In the genomic region with DNA sequence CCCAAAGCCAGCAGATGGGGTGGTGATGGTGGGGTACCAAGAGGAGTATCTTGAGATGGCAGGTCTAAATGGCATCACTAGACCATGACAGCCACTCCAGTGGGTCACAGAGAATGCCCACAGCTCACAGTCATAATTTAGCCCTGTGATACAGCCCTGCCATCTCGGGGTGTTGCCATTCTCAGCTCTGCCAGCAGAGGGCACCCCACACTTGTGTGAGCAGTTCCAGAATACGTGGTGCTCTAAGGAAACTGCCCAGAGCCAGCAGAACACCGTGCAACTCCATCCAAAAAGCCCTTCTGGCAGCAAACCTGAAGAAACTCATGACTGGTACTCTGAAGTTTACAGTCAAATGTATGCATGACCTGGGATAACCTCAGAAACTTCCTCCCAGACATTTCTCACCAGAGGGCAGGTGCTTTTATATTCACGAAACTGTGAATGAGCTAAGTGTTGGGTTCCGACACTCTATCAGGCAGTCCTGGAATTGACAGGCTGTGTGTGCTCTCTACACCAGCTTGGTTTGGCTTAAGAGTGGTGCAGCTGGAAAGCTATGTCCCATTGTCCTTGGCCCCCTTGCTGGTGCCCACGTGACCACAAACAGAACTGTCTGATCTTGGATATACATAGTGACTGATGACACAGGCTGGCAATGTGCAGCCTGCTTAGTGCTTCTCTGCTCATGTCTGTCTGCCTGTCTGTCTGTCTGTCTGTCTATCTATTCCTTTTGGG, we compare ENCODE assay signal across 8 mouse cellular contexts. TPM values are rescaled to one million over a fixed set of nuclear protein-coding genes. Genes with fewer than 3 reads are reported as not detected.
DNase-seq lines count a peak whose midpoint lies in the region; ATAC-seq and TF ChIP-seq lines count a peak whose summit lies in the region.

No protein-coding gene starts in this region.

- peaks cover 3% of the 10 kb centered on the region; the same call in 1 of the 2 replicates for H3K4me1 ChIP-seq in embryonic facial prominence, embryonic 11.5 days (ENCODE audit: control insufficient read depth, insufficient read depth, low read length)
- H3K4me1 ChIP-seq in limb, embryonic 12.5 days (replicated peaks): peaks cover 4% of the 10 kb centered on the region
- H3K4me1 ChIP-seq in midbrain, postnatal 0 days (ENCODE audit: insufficient read depth, low read length): no peaks in the 10 kb centered on the region

- TF ChIP-seq CTCF in midbrain, postnatal 0 days (IDR thresholded peaks at IDR 0.05): peak; percentile 86

- H3K36me3 ChIP-seq in embryonic facial prominence, embryonic 11.5 days (replicated peaks; ENCODE audit: control insufficient read depth, insufficient read depth, low read depth, low read length): no peaks in the 10 kb centered on the region
- no peaks in the 10 kb centered on the region for H3K36me3 ChIP-seq in limb, embryonic 12.5 days
- H3K36me3 ChIP-seq in midbrain, postnatal 0 days (ENCODE audit: insufficient read depth, low read length): no peaks in the 10 kb centered on the region

- peak; percentile 47 for ATAC-seq in embryonic facial prominence, embryonic 11.5 days (replicated peaks; ENCODE audit: insufficient number of reproducible peaks, low FRiP score, low TSS enrichment, low read depth)
- ATAC-seq in limb, embryonic 12.5 days (ENCODE audit: insufficient number of reproducible peaks, insufficient read depth, low FRiP score, low TSS enrichment, low read depth): peak; percentile 44; the same call in 1 of the 2 replicates
- 0 out of 2 replicates have a peak, but pooled peaks have one; percentile 50 for ATAC-seq in midbrain, postnatal 0 days (ENCODE audit: low FRiP score)

- 40% methylated on average over 6 of the region's 6 CpGs for WGBS in embryonic facial prominence, embryonic 11.5 days
- WGBS in limb, embryonic 12.5 days: 40% methylated on average over 6 of the region's 6 CpGs
- WGBS in midbrain, postnatal 0 days: 41% methylated on average over 6 of the region's 6 CpGs

- H3K27ac ChIP-seq in embryonic facial prominence, embryonic 11.5 days (replicated peaks; ENCODE audit: low read depth, low read length): no peak overlapping the region
- no peak overlapping the region for H3K27ac ChIP-seq in limb, embryonic 12.5 days
- no peak overlapping the region for H3K27ac ChIP-seq in midbrain, postnatal 0 days (ENCODE audit: low read depth, low read length)

- H3K9me3 ChIP-seq in embryonic facial prominence, embryonic 11.5 days (replicated peaks; ENCODE audit: control insufficient read depth, low read length): no peaks in the 10 kb centered on the region
- H3K9me3 ChIP-seq in limb, embryonic 12.5 days: no peaks in the 10 kb centered on the region
- H3K9me3 ChIP-seq in midbrain, postnatal 0 days (ENCODE audit: low read length): no peaks in the 10 kb centered on the region

- no peak overlapping the region for H3K4me2 ChIP-seq in embryonic facial prominence, embryonic 11.5 days (ENCODE audit: low read depth, low read length)
- H3K4me2 ChIP-seq in limb, embryonic 12.5 days: no peak overlapping the region
- H3K4me2 ChIP-seq in midbrain, postnatal 0 days (ENCODE audit: low read depth, low read length, poor library complexity, severe bottlenecking): no peak overlapping the region

- no peak overlapping the region for H3K4me3 ChIP-seq in embryonic facial prominence, embryonic 11.5 days (ENCODE audit: low read depth, low read length)
- no peak overlapping the region for H3K4me3 ChIP-seq in limb, embryonic 12.5 days (replicated peaks)
- no peak overlapping the region for H3K4me3 ChIP-seq in midbrain, postnatal 0 days (ENCODE audit: low read depth, low read length)

- no peak overlapping the region for H3K9ac ChIP-seq in embryonic facial prominence, embryonic 11.5 days (replicated peaks; ENCODE audit: low read length)
- H3K9ac ChIP-seq in limb, embryonic 12.5 days (replicated peaks): no peak overlapping the region
- no peak overlapping the region for H3K9ac ChIP-seq in midbrain, postnatal 0 days (replicated peaks; ENCODE audit: low read length, poor library complexity, severe bottlenecking)

- peak; percentile 81 for DNase-seq in 416B (ENCODE audit: low read depth)
- DNase-seq in adrenal gland, postnatal 14 days: peak; percentile 94
- DNase-seq in embryonic facial prominence, embryonic 11.5 days (ENCODE audit: low spot score): peak; percentile 89
- peak; percentile 74 to 88 for DNase-seq in heart, adult 9 months (ENCODE audit: low spot score in 2 of 2)
- DNase-seq in kidney, adult 8-10 months: peak; percentile 79 to 93
- peak; percentile 78 for DNase-seq in midbrain, postnatal 0 days (ENCODE audit: low spot score)
- peak; percentile 53 to 67 for DNase-seq in spleen, postnatal 36 days (ENCODE audit: low spot score in 2 of 2)

- no peaks in the 10 kb centered on the region for H3K27me3 ChIP-seq in embryonic facial prominence, embryonic 11.5 days (ENCODE audit: control insufficient read depth, insufficient read depth, low read length)
- H3K27me3 ChIP-seq in limb, embryonic 12.5 days: 0 out of 2 replicates have a peak, but pooled peaks cover 17% of the 10 kb centered on the region
- no peaks in the 10 kb centered on the region for H3K27me3 ChIP-seq in midbrain, postnatal 0 days (ENCODE audit: insufficient read depth, low read length)

RNA-seq across cellular contexts. Expression of gene Pwwp2b, which starts 55.2 kb away (rescaled TPM):
- 10.9 and 11.2 TPM in 2 replicates for total RNA-seq in adrenal gland, postnatal 14 days (2021)
- polyA plus RNA-seq in embryonic facial prominence, embryonic 11.5 days (2014; fragmentation: Nextera tagmentation; extraction: Ambion mirVana): 5.0 and 5.1 TPM in 2 replicates
- 9.6 and 10.0 TPM in 2 replicates for polyA plus RNA-seq in limb, embryonic 12.5 days (2016; fragmentation: Nextera tagmentation; extraction: Ambion mirVana)
- total RNA-seq in midbrain, postnatal 0 days (2014; rRNA removed): 3.4 and 3.5 TPM in 2 replicates
- polyA plus RNA-seq in midbrain, postnatal 0 days (2015; fragmentation: Nextera tagmentation; extraction: Ambion mirVana): 4.5 and 4.7 TPM in 2 replicates
